Mouse (Mus musculus): Measurements from ENCODE around the gene Strip1. TPM values are rescaled to one million over a fixed set of nuclear protein-coding genes. Genes with fewer than 3 reads are reported as not detected.
A peak's percentile ranks its signal among the peaks of the same experiment; 100 is the strongest.

Gene Strip1
- 79.8 and 79.9 TPM in 2 replicates for polyA plus RNA-seq (2016; fragmentation: Nextera tagmentation; extraction: Ambion mirVana)

DNA sequence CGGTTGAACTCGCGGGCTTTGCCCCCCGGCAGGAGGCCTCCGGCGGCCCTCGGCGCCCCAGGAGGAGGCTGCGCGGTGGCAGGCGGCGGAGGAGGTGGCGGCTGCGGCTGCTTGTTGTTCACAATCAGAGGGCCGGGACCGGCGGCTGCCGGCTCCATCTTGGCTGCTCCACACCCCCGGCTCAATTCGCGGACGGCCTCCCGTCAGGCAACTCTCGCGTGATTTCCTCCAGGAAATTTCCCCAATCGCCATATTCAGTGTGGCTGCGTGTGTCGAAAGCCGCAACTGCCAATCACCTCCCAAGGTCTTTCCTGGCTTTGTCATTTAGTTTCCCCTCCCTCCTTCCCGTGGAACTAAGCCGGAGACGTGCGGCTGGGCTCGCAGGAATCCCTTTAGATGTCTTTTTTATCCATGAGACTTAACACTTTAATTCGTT lies at the start of gene Strip1:
Gene Strip1 (minus strand): TSS at position 172 of the 436 bp plus-strand sequence.
- WGBS: under 1% methylated on average over 35 of the region's 35 CpGs
- Histone ChIP-seq H3K4me2 (peak within 1 kb of the TSS; percentile 79), H3K4me1 (replicated peaks) (peaks cover 6% of the 10 kb centered on the region; the same call in 1 of the 2 replicates), H3K36me3 (peaks cover 29% of the 10 kb centered on the region), H3K9me3 (no peaks in the 10 kb centered on the region), H3K27me3 (no peaks in the 10 kb centered on the region), H3K4me3 (replicated peaks) (peak within 1 kb of the TSS; percentile 98), H3K27ac (peak within 1 kb of the TSS; percentile 92), H3K9ac (replicated peaks) (peak within 1 kb of the TSS; percentile 95)
- peak; percentile 95 for ATAC-seq (ENCODE audit: insufficient number of reproducible peaks, insufficient read depth, low FRiP score, low TSS enrichment, low read depth)

DNA sequence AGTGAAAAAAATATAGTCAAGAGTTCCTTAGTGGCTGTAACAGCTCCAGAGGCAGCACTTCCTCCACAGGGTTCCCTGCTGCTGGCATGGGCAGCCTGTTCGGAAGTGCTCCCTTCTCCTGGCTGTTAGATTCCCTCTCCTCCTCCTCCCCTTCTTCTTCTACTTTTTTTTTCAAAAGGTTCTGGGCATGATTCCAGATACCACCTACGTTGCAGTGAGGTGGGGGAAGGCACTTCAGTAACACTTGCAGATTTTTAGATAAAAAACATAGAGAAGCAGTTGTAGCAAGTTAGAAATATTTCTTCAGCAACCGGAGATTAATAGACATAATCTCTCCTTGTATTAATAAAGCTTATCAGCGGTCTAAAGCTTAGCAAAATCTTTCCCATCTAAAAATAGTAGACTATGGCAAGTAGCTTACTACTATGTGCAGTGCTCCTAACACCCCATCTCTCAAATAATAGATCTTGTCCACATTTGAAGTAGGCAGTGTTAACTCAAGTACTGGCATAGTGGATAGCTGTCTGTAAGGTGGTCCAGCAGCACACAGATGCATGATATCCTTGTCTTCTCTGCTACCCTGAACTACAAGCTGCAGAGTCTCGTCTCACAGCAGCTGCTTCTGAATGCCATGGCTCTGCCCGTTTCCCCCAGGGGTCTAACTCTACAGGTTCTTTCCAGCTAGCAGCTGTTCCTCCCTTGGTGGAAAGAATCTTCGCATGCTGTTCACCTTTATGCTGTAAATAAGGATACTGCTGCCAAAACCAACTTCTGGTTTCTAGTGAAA lies 49.5 kb upstream of the Strip1 start:
- no peak for ATAC-seq (ENCODE audit: insufficient number of reproducible peaks, insufficient read depth, low FRiP score, low TSS enrichment, low read depth)
- Histone ChIP-seq H3K9me3 (no peaks in the 10 kb centered on the region), H3K9ac (replicated peaks) (no peak overlapping the region), H3K4me2 (peak overlapping the region; percentile 19; the same call in 1 of the 2 replicates), H3K27ac (peak overlapping the region; percentile 80), H3K36me3 (peaks cover 18% of the 10 kb centered on the region; the same call in 1 of the 2 replicates), H3K27me3 (no peaks in the 10 kb centered on the region), H3K4me1 (replicated peaks) (peaks cover 44% of the 10 kb centered on the region), H3K4me3 (replicated peaks) (no peak overlapping the region)
- 33% methylated on average over 7 of the region's 7 CpGs for WGBS

DNA sequence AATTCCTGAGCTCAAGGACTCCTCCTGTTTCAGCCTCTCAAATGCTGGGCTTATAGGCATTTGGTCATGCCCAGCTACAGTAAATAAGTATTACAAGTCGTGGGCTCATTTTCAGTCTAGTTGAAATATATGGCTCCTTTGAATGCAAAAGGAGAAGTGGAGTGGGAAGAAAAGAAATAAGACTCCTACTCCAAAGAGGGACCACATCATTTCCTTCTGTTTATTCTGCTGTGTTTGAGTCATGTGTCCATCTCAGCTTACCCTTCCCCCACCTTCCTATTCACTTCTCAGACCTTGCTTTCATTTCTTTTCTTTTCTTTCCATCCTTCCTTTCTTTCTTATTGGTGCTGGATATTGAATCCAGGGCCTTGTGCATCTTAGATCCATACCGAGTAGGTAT lies 40.0 kb upstream of the Strip1 start:
- Histone ChIP-seq H3K4me3 (replicated peaks) (no peak overlapping the region), H3K27ac (no peak overlapping the region), H3K27me3 (no peaks in the 10 kb centered on the region), H3K4me2 (no peak overlapping the region), H3K36me3 (peaks cover 91% of the 10 kb centered on the region), H3K9me3 (no peaks in the 10 kb centered on the region), H3K9ac (replicated peaks) (no peak overlapping the region), H3K4me1 (replicated peaks) (no peaks in the 10 kb centered on the region)
- 96% methylated on average over 2 of the region's 2 CpGs for WGBS
- no peak for ATAC-seq (ENCODE audit: insufficient number of reproducible peaks, insufficient read depth, low FRiP score, low TSS enrichment, low read depth)

DNA sequence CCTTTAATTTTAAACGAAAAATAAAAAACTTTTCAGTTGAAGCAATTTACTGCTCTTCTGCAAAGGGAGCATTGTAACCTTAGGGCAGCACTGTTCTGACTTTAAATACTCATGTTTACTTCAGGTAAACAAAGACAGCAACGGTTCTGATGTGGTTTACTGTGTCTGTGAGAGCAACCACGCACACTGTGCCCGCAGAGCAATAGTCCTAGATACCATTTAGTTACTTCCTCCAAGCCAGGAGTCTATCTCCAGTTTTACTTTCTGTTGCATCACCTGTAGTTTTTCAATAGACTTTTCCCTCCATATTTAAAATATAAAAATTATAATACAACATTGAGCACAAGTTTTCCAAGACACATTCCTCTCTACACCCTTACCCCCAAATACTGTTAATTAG lies 39.0 kb upstream of the Strip1 start:
- no peaks in the 10 kb centered on the region for H3K9me3 ChIP-seq
- no peak overlapping the region for H3K27ac ChIP-seq
- no peaks in the 10 kb centered on the region for H3K4me1 ChIP-seq (replicated peaks)
- no peak overlapping the region for H3K4me3 ChIP-seq (replicated peaks)
- H3K9ac ChIP-seq (replicated peaks): no peak overlapping the region
- H3K36me3 ChIP-seq: peaks cover 91% of the 10 kb centered on the region
- 84% methylated on average over 4 of the region's 4 CpGs for WGBS
- ATAC-seq (ENCODE audit: insufficient number of reproducible peaks, insufficient read depth, low FRiP score, low TSS enrichment, low read depth): no peak
- H3K4me2 ChIP-seq: no peak overlapping the region
- no peaks in the 10 kb centered on the region for H3K27me3 ChIP-seq

DNA sequence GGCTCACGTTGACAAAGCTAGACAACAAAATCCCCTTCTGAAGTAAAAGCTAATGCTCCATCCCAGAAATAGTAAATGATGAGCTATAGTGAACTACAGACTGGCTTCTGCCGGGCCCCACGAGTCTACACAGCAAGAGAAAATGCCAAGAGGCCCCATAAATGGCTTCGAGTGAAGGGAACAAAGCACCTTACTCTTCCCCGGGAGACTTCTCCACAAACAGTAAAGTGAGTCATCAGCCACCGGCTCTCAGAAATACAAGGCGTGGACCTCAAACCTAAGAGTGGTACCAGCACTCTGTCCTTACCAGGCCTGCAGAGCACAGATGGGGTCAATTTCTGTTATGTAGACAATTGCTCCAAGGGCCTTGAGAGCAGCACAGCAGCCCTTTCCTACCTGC lies 37.3 kb upstream of the Strip1 start:
- Histone ChIP-seq H3K27me3 (no peaks in the 10 kb centered on the region), H3K36me3 (peaks cover 91% of the 10 kb centered on the region), H3K27ac (no peak overlapping the region), H3K4me1 (replicated peaks) (no peaks in the 10 kb centered on the region), H3K9ac (replicated peaks) (no peak overlapping the region), H3K4me2 (no peak overlapping the region), H3K9me3 (no peaks in the 10 kb centered on the region), H3K4me3 (replicated peaks) (no peak overlapping the region)
- no peak for ATAC-seq (ENCODE audit: insufficient number of reproducible peaks, insufficient read depth, low FRiP score, low TSS enrichment, low read depth)
- 83% methylated on average over 7 of the region's 7 CpGs for WGBS

DNA sequence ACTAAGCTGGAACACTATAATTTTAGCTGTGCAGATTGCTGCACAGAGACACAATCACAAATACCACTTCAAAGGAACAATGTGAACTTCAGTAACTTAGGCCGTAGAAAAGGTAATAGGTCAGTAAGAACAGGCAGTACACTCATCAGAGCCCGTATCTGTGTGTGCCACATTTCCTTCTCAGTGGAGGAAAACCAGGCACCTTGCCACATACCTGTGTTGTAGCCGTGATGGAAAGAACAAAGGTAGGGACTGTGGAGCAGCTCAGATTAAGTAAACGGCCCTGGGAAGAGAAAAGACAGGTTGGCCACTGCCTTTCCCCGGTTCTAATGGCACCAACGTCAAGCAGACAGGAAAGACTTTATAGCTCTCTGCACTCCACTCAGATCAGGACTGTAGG lies 35.9 kb upstream of the Strip1 start:
- H3K9me3 ChIP-seq: no peaks in the 10 kb centered on the region
- ATAC-seq (ENCODE audit: insufficient number of reproducible peaks, insufficient read depth, low FRiP score, low TSS enrichment, low read depth): no peak
- H3K27ac ChIP-seq: no peak overlapping the region
- no peak overlapping the region for H3K9ac ChIP-seq (replicated peaks)
- no peaks in the 10 kb centered on the region for H3K4me1 ChIP-seq (replicated peaks)
- peaks cover 94% of the 10 kb centered on the region for H3K36me3 ChIP-seq
- no peak overlapping the region for H3K4me3 ChIP-seq (replicated peaks)
- no peaks in the 10 kb centered on the region for H3K27me3 ChIP-seq
- H3K4me2 ChIP-seq: no peak overlapping the region
- WGBS: 78% methylated on average over 6 of the region's 6 CpGs

DNA sequence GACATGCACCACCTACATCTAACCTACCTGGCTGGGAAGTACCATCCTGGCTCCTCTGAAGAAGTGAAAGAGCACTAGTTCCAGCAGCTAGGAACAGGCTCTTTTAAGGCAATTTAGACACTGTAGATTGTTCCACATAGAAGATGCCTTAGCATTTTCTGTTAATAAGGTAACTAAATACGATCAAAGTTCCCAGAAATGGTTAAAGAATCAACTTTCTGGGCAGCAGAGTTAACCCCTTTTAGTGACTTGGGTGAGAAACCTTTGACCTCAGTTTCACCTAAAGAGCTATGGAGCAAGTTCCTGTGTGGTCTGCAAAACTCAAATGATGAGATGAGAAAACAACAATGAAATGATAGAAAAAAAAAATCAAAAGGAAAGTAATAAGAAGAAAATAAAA lies 33.1 kb upstream of the Strip1 start:
- ATAC-seq (ENCODE audit: insufficient number of reproducible peaks, insufficient read depth, low FRiP score, low TSS enrichment, low read depth): no peak
- Histone ChIP-seq H3K4me1 (replicated peaks) (no peaks in the 10 kb centered on the region), H3K36me3 (peaks cover 95% of the 10 kb centered on the region), H3K9ac (replicated peaks) (no peak overlapping the region), H3K27ac (no peak overlapping the region), H3K9me3 (no peaks in the 10 kb centered on the region), H3K4me3 (replicated peaks) (no peak overlapping the region), H3K4me2 (no peak overlapping the region), H3K27me3 (no peaks in the 10 kb centered on the region)
- WGBS: 89% methylated on average over 1 of the region's 1 CpGs

DNA sequence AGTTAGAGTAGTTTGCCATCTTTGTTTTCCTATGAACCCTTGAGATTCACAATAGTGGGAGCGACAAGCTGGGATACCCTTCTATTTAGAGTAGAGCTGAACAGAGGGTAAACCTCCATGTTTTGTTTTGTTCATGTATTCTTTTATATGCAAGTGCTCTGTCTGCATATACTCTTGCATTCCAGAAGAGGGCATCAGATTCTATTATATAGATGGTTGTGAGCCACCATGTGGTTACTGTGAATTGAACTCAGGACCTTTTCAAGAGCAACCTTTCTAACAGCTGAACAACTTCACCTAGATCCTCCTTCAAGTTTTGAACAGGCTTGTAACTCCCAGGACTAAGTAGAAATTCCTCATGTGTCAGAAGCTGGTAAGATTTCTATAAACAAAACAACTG lies 27.5 kb upstream of the Strip1 start:
- H3K4me3 ChIP-seq (replicated peaks): no peak overlapping the region
- WGBS: 97% methylated on average over 1 of the region's 1 CpGs
- H3K4me2 ChIP-seq: no peak overlapping the region
- H3K9ac ChIP-seq (replicated peaks): no peak overlapping the region
- no peaks in the 10 kb centered on the region for H3K4me1 ChIP-seq (replicated peaks)
- H3K9me3 ChIP-seq: no peaks in the 10 kb centered on the region
- no peak overlapping the region for H3K27ac ChIP-seq
- peaks cover 51% of the 10 kb centered on the region for H3K36me3 ChIP-seq
- no peak for ATAC-seq (ENCODE audit: insufficient number of reproducible peaks, insufficient read depth, low FRiP score, low TSS enrichment, low read depth)
- H3K27me3 ChIP-seq: no peaks in the 10 kb centered on the region

DNA sequence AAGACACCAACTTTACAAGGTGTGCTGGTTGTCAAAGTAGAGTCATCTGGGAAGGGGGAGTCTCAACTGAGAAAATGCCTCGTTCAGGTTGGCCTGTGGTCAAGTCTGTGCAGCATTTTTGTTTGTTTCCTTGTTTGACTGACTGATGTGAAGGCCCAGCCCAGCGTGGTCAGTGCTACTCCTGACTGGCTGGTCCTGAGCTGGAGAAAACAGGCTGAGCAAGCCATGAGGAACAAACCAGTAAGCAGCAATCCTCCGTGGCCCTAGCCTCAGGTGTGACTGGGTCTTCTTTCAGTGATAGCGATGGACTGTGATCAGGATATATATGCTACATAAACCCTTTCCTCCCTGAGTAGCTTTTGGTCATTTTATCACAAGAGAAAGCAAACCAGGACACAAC lies 25.4 kb upstream of the Strip1 start:
- H3K4me1 ChIP-seq (replicated peaks): no peaks in the 10 kb centered on the region
- no peak for ATAC-seq (ENCODE audit: insufficient number of reproducible peaks, insufficient read depth, low FRiP score, low TSS enrichment, low read depth)
- 76% methylated on average over 4 of the region's 4 CpGs for WGBS
- H3K27me3 ChIP-seq: no peaks in the 10 kb centered on the region
- no peaks in the 10 kb centered on the region for H3K9me3 ChIP-seq
- H3K4me3 ChIP-seq (replicated peaks): no peak overlapping the region
- peaks cover 33% of the 10 kb centered on the region for H3K36me3 ChIP-seq
- no peak overlapping the region for H3K9ac ChIP-seq (replicated peaks)
- H3K27ac ChIP-seq: no peak overlapping the region
- no peak overlapping the region for H3K4me2 ChIP-seq

DNA sequence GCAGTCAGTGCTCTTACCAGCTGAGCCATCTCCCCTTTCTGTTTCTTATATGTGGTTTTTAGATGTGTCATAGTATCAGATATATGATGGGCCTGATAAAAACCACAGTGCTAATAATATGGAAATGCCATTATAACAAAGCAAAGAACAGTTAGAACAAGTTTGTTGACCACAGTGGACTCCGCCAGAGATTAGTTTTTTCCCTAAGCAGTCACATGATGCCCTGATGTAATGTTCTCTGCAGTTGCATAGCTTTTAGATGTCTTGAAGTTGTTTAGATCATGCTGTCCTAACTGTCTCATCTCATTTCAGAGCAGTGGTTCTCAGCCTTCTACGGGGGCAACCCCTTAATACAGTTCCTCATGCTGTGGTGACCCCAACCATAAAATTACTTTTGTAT lies 24.7 kb upstream of the Strip1 start:
- ATAC-seq (ENCODE audit: insufficient number of reproducible peaks, insufficient read depth, low FRiP score, low TSS enrichment, low read depth): no peak
- Histone ChIP-seq H3K36me3 (peaks cover 28% of the 10 kb centered on the region), H3K27ac (no peak overlapping the region), H3K27me3 (no peaks in the 10 kb centered on the region), H3K9ac (replicated peaks) (no peak overlapping the region), H3K9me3 (no peaks in the 10 kb centered on the region), H3K4me3 (replicated peaks) (no peak overlapping the region), H3K4me2 (no peak overlapping the region), H3K4me1 (replicated peaks) (no peaks in the 10 kb centered on the region)
- 97% methylated on average over 2 of the region's 2 CpGs for WGBS

DNA sequence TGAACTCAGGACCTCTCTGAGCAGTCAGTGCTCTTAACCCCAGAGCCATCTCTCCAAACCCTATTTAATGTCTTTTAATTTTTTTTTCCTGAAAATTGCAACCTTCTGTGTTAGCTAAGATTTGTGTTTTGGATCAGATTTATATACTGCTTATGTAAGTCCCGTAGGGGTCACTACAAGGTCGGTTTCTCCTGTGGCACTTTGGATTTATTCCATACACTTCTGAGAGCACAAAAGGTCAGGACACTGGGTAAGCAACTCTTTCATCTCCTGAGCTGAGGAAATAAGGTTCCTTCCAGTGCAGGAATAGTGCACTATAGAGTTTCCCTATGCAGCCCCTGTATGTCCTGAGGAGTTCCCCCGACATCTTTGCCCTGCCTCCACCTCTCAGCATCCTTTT lies 24.0 kb upstream of the Strip1 start:
- peaks cover 21% of the 10 kb centered on the region for H3K36me3 ChIP-seq
- H3K4me3 ChIP-seq (replicated peaks): no peak overlapping the region
- no peaks in the 10 kb centered on the region for H3K27me3 ChIP-seq
- no peak for ATAC-seq (ENCODE audit: insufficient number of reproducible peaks, insufficient read depth, low FRiP score, low TSS enrichment, low read depth)
- no peak overlapping the region for H3K4me2 ChIP-seq
- H3K9ac ChIP-seq (replicated peaks): no peak overlapping the region
- WGBS: 43% methylated on average over 3 of the region's 3 CpGs
- no peaks in the 10 kb centered on the region for H3K9me3 ChIP-seq
- no peaks in the 10 kb centered on the region for H3K4me1 ChIP-seq (replicated peaks)
- H3K27ac ChIP-seq: no peak overlapping the region

DNA sequence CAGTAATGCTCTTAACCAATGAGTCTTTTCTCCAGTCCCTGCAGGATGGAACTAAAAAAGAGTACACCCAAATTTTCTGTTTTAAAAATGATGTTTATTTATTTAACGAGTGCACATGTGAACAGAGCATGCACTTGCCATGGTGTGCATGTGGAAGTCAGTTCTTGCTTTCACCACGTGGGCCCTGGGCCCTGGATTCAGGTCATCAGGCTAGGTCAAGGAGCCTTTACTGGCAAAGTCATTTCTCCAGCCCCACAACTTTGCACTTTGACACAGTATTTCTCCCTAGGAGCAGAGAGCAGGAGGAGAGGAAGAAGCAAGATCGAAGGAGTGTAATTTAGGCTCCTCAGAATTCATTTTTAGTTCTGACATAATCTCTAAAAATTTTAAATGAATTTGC lies 23.4 kb upstream of the Strip1 start:
- no peak overlapping the region for H3K27ac ChIP-seq
- no peaks in the 10 kb centered on the region for H3K27me3 ChIP-seq
- H3K4me1 ChIP-seq (replicated peaks): no peaks in the 10 kb centered on the region
- H3K36me3 ChIP-seq: peaks cover 15% of the 10 kb centered on the region
- ATAC-seq (ENCODE audit: insufficient number of reproducible peaks, insufficient read depth, low FRiP score, low TSS enrichment, low read depth): no peak
- H3K9me3 ChIP-seq: no peaks in the 10 kb centered on the region
- H3K4me3 ChIP-seq (replicated peaks): no peak overlapping the region
- 76% methylated on average over 3 of the region's 3 CpGs for WGBS
- no peak overlapping the region for H3K9ac ChIP-seq (replicated peaks)
- H3K4me2 ChIP-seq: no peak overlapping the region
